Mouse (Mus musculus) neutrophil, adult 59 days (primary cell): ENCODE results near the gene Kmo. TPM values are rescaled to one million over a fixed set of nuclear protein-coding genes. Genes with fewer than 3 reads are reported as not detected.

ENCODE experiments used
- total RNA-seq, 2 experiments: library from RNA; stranded (reverse); gene quantifications; 1 replicate in 1 of 2; 2 replicates in 1 of 2; pipeline ENCODE4 v1.2.4; 2023

Gene Kmo
- total RNA-seq, result 1 to 10 TPM; 4.2 to 4.9 TPM

GRCm38 (mm10) chr1:175619814-175620431 lies at the start of gene Kmo:
Gene Kmo (plus strand): TSS chr1:175620381.

GRCm38 (mm10) chr1:175625257-175625879 lies 5.2 kb downstream of the Kmo start, which contains the start of gene Fh1:
Gene Fh1 (minus strand): TSS chr1:175625635.

GRCm38 (mm10) chr1:175692246-175692996 lies 72.2 kb downstream of the Kmo start, which contains the start of the genes Opn3 and Chml:
Gene Opn3 (minus strand): TSS chr1:175692776.
Gene Chml (minus strand): TSS chr1:175692901.

GRCm38 (mm10) chr1:175698293-175698692 lies 78.1 kb downstream of the Kmo start, which contains the start of gene Wdr64:
Gene Wdr64 (plus strand): TSS chr1:175698593.

Other genes with a start within 250 kb of the Kmo start
- under 1 TPM; 0.64 to 0.71 TPM for gene Rgs7, start 127.9 kb upstream of the Kmo start, total RNA-seq
- 10 to 100 TPM; 30.8 to 31.6 TPM for gene Fh1, start 5.3 kb downstream of the Kmo start, total RNA-seq
- 1 to 10 TPM; 1.2 to 2.8 TPM for gene Opn3, start 72.4 kb downstream of the Kmo start, total RNA-seq
- 1 to 10 TPM; 6.9 to 7.4 TPM for gene Chml, start 72.5 kb downstream of the Kmo start, total RNA-seq
- gene Wdr64, start 78.2 kb downstream of the Kmo start, total RNA-seq, result not detected